Mouse (Mus musculus) C2C12 (cell line): ENCODE data around the gene Slc22a27.
"Not testable (repeated sequence)": the region's sequence is repeated elsewhere in the genome, so short reads cannot be mapped to it uniquely, and the experiment has no call there.

Experiments
- CTCF ChIP-seq: IDR thresholded peaks from one replicate; pipeline ENCODE4 v1.5.1; 2011; ENCODE audit not compliant: control insufficient read depth, insufficient read depth, insufficient read length
- MAX ChIP-seq: IDR thresholded peaks from one replicate; pipeline ENCODE4 v1.6.1; 2011; ENCODE audit warnings: mild to moderate bottlenecking, control low read depth
- MYOG ChIP-seq: IDR thresholded peaks from one replicate; pipeline ENCODE4 v1.6.1; 2011; ENCODE audit not compliant: control insufficient read depth, insufficient read length; ENCODE audit errors: extremely low read depth
- USF1 ChIP-seq: IDR thresholded peaks from one replicate; pipeline ENCODE4 v1.6.1; 2011; ENCODE audit warnings: low read depth, mild to moderate bottlenecking, control low read depth, moderate library complexity

- not testable (repeated sequence) for TF ChIP-seq CTCF, MAX, MYOG, USF1
Observed at GRCm38 (mm10) chr19:7939391-7939790, 26.4 kb downstream of the Slc22a27 start.
